Mouse (Mus musculus): ENCODE results near the gene Dennd4a.

DNA sequence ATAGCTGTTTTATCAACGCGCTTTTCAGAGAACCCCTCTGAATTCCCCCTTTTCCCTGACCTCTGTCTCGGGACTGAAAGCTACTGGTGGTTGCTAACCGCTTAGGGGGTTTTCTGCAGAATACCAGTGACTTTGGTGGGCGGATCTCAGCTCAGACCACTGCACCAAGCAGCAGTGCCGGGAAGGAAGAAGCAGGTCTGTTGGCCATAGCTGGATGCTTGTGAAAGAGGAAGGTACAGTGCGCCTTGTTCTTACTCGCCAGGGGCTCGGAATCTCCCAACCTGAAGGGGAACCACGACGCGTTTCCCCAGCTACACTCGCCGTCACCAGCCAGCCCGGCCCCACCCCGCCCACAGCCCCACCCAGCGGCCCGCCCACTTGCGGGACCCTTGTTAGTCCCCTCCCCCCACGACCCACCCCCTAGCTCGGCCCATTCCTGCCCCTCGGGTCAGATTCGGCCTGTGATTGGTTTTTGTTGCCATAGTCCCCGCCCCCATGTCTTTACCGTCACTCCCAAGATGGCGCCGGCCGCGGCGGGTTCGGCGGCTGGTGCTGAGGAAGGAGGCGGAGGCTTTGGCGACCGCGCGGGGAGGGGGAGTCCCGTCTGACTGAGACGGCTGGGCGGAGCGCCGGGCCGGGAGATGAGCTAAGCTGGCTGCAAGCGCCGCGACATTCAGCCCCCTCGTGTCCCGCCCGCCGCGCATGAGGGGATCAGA, at the start of gene Dennd4a:
- TF ChIP-seq POLR2A (IDR thresholded peaks at IDR 0.05; ENCODE audit: borderline replicate concordance, control insufficient read depth, low read depth, low read length) (peak; percentile 73), CTCF (IDR thresholded peaks at IDR 0.05; ENCODE audit: control insufficient read depth, insufficient read depth, low read length) (no peak)

All from bone marrow, adult 2 months (tissue).